Mouse (Mus musculus): Measurements from ENCODE around the gene E2f6. TPM values are rescaled to one million over a fixed set of nuclear protein-coding genes. Genes with fewer than 3 reads are reported as not detected.
A peak's percentile ranks its signal among the peaks of the same experiment; 100 is the strongest.

The E2f6 gene
- total and polyA plus RNA-seq, 3 experiments = 46.7 to 84.1 (median 79.1) TPM

DNA sequence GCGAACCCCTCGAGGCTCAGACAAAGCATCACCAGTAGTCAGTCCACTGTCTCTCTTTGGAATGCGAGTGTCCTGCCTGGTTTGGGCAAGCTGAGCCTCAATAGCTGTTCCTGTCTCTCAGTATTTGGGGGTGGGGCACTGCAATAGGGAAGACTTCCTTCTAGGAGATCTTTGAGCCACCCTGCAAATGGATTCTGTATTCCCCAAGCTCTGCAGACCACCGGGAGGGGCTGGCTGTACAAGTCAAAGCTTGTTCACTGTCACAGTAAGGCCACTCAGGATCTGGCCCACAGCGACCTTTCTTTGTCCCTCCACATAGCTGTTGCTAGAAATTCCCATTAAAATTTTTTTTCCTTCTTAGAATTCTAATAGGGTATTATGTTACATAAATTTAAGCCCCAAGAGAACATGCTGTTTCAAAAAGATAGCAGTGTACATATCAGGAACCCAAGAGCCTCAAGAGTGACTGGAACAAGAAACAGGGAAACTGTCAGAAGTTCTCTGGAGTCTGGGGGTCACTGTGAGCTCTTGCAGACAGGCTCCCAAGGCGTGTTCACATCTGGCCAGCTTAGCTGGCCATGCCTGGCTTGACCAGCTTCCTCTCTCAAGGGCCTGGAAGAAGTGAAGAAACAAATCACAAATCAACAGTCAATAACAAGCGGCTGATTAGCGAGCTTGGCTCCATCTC, 58.5 kb downstream of the E2f6 start:
- WGBS = 54% methylated on average over 8 of the region's 8 CpGs
- H3K9ac ChIP-seq (ENCODE audit: low read depth, low read length) = no peak overlapping the region
- no peak overlapping the region for H3K4me3 ChIP-seq
- DNase-seq = no peak
- H3K27me3 ChIP-seq (ENCODE audit: control insufficient read depth, insufficient read depth, low read length) = no peaks in the 10 kb centered on the region
- TF ChIP-seq POLR2A (IDR thresholded peaks at IDR 0.05; ENCODE audit: insufficient read depth, low read depth, low read length) (no peak), EP300 (IDR thresholded peaks at IDR 0.05; ENCODE audit: insufficient read depth, low read depth, low read length) (no peak), CTCF (IDR thresholded peaks at IDR 0.05) (no peak)
- peaks cover 30% of the 10 kb centered on the region for H3K4me1 ChIP-seq (ENCODE audit: control insufficient read depth, insufficient read depth, low read length)
- no peaks in the 10 kb centered on the region for H3K36me3 ChIP-seq (ENCODE audit: control insufficient read depth, insufficient read depth, low read length)
- intact Hi-C loops (cut with DNase I) = no loop called here
- peak overlapping the region; percentile 88 for H3K27ac ChIP-seq
- H3K79me2 ChIP-seq (replicated peaks; ENCODE audit: control insufficient read depth, insufficient read depth, low read length) = no peaks in the 10 kb centered on the region

- TF ChIP-seq CTCF (IDR thresholded peaks at IDR 0.05) (no peak), EP300 (IDR thresholded peaks at IDR 0.05; ENCODE audit: insufficient read depth, low read depth, low read length) (no peak), POLR2A (IDR thresholded peaks at IDR 0.05; ENCODE audit: insufficient read depth, low read depth, low read length) (no peak)
- Histone ChIP-seq H3K9ac (ENCODE audit: low read depth, low read length) (no peak overlapping the region), H3K36me3 (ENCODE audit: control insufficient read depth, insufficient read depth, low read length) (no peaks in the 10 kb centered on the region), H3K4me1 (ENCODE audit: control insufficient read depth, insufficient read depth, low read length) (peaks cover 34% of the 10 kb centered on the region), H3K27me3 (ENCODE audit: control insufficient read depth, insufficient read depth, low read length) (no peaks in the 10 kb centered on the region), H3K4me3 (no peak overlapping the region), H3K27ac (peak overlapping the region; percentile 88), H3K79me2 (replicated peaks; ENCODE audit: control insufficient read depth, insufficient read depth, low read length) (no peaks in the 10 kb centered on the region)
- DNase-seq = no peak
- intact Hi-C loops (cut with DNase I) = loop anchor here (2.0 kb wide), 2 partner anchors 15 to 27 kb away; no protein-coding TSS in a partner anchor
- 26% methylated on average over 9 of the region's 9 CpGs for WGBS
Observed at GRCm38 (mm10) chr12:16869870-16870404, 59.2 kb downstream of the E2f6 start.

DNA sequence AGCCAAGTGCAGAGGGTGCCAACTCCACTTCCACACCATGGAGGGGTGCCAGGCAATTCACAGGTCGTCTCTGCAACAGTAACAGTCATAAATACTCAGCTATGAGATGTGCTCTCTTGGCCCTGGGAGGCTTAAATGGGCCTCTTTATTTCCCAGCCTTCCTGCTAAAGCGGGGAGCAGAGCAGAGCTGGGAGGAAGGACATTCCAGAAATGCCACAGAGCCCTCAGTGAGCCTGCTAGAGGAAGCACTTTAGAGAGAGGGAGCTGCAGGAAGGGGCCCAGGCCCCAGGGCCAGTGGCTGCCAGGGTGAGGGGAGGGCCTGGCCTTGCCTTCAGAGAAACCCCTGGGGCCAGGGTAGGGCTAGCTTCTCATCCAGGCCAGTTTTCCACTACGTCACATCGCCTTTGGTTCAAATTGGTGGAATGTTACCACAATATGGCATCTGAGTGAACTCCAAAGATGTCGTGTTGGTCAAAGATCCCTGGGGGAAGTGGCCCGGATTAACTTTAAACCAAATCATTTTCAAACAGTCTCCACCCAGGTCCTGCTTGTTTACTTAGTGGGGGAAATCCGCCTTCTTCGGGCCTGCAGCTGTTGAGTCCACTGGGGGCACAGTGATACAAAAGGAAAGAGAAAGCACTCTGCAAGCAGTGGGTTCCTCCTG, 59.8 kb downstream of the E2f6 start:
- no peaks in the 10 kb centered on the region for H3K36me3 ChIP-seq (ENCODE audit: control insufficient read depth, insufficient read depth, low read length)
- no peaks in the 10 kb centered on the region for H3K27me3 ChIP-seq (ENCODE audit: control insufficient read depth, insufficient read depth, low read length)
- H3K4me3 ChIP-seq = no peak overlapping the region
- peak overlapping the region; percentile 88 for H3K27ac ChIP-seq
- DNase-seq = peak; percentile 79 to 84
- peaks cover 36% of the 10 kb centered on the region for H3K4me1 ChIP-seq (ENCODE audit: control insufficient read depth, insufficient read depth, low read length)
- intact Hi-C loops (cut with DNase I) = loop anchor here (2.0 kb wide), 2 partner anchors 16 to 28 kb away; no protein-coding TSS in a partner anchor
- no peaks in the 10 kb centered on the region for H3K79me2 ChIP-seq (replicated peaks; ENCODE audit: control insufficient read depth, insufficient read depth, low read length)
- 27% methylated on average over 8 of the region's 8 CpGs for whole genome bisulfite sequencing
- H3K9ac ChIP-seq (ENCODE audit: low read depth, low read length) = 0 out of 2 replicates have a peak overlapping the region, but pooled peaks have one; percentile 2
- TF ChIP-seq POLR2A (IDR thresholded peaks at IDR 0.05; ENCODE audit: insufficient read depth, low read depth, low read length) (no peak), EP300 (IDR thresholded peaks at IDR 0.05; ENCODE audit: insufficient read depth, low read depth, low read length) (peak; percentile 31; the same call in 1 of the 2 replicates), CTCF (IDR thresholded peaks at IDR 0.05) (0 out of 2 replicates have a peak, but pooled peaks have one; percentile 16)

DNA sequence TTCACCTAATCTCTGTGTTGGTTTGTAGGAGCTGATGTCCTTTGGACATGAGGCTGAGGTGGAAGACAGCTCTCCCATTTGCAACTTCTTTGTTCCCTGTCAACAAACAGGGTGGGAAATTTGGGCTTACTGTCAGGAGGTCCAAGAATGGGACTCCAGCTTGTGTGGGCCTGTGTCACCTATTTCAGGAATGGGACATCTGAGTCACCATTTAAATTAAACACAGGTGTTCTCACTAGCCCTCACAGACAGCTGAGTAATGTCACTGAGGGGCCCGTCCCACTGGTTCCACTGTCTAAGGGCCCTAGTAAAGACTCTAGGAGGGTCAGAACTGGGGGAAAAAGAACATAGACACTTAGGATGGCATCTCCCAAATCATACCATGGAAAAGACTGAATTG, 61.2 kb downstream of the E2f6 start:
- H3K27ac ChIP-seq = no peak overlapping the region
- DNase-seq = no peak
- H3K36me3 ChIP-seq (ENCODE audit: control insufficient read depth, insufficient read depth, low read length) = no peaks in the 10 kb centered on the region
- H3K4me1 ChIP-seq (ENCODE audit: control insufficient read depth, insufficient read depth, low read length) = peaks cover 36% of the 10 kb centered on the region
- no peak overlapping the region for H3K4me3 ChIP-seq
- intact Hi-C loops (cut with DNase I) = no loop called here
- no peak overlapping the region for H3K9ac ChIP-seq (ENCODE audit: low read depth, low read length)
- H3K79me2 ChIP-seq (replicated peaks; ENCODE audit: control insufficient read depth, insufficient read depth, low read length) = no peaks in the 10 kb centered on the region
- 97% methylated on average over 1 of the region's 1 CpGs for WGBS
- H3K27me3 ChIP-seq (ENCODE audit: control insufficient read depth, insufficient read depth, low read length) = no peaks in the 10 kb centered on the region
- TF ChIP-seq EP300 (IDR thresholded peaks at IDR 0.05; ENCODE audit: insufficient read depth, low read depth, low read length) (no peak), CTCF (IDR thresholded peaks at IDR 0.05) (no peak)

DNA sequence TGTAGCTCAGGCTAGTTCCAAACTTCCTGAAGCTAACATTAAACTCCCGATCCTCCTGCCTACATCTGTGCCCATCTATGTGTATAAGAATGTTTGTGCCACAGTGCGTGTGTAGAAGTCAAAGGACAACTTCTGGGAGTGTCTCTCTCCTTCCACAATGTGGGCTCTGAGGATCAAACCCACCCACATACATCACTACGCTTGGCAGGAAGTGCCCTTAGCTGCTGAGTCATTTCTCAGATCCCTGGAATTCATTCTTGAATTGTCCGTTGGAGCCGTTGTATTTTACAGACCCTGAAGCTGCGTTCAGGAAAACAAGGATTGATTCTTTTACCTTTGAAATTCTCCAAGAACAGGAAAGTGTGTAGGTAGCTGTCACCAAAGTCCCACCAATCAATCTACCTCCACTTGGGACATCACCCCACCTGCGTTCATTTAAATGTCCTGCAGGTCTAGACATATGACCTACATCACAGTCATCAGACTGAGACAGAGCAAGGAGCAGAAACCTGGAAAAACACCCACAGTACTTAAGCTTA, 62.2 kb downstream of the E2f6 start:
- Histone ChIP-seq H3K4me1 (ENCODE audit: control insufficient read depth, insufficient read depth, low read length) (peaks cover 40% of the 10 kb centered on the region), H3K4me3 (no peak overlapping the region), H3K9ac (ENCODE audit: low read depth, low read length) (no peak overlapping the region), H3K27me3 (ENCODE audit: control insufficient read depth, insufficient read depth, low read length) (no peaks in the 10 kb centered on the region), H3K27ac (peak overlapping the region; percentile 9; the same call in 1 of the 2 replicates), H3K36me3 (ENCODE audit: control insufficient read depth, insufficient read depth, low read length) (no peaks in the 10 kb centered on the region), H3K79me2 (replicated peaks; ENCODE audit: control insufficient read depth, insufficient read depth, low read length) (no peaks in the 10 kb centered on the region)
- DNase-seq = no peak
- 52% methylated on average over 7 of the region's 7 CpGs for WGBS
- TF ChIP-seq EP300 (IDR thresholded peaks at IDR 0.05; ENCODE audit: insufficient read depth, low read depth, low read length) = no peak
- intact Hi-C loops (cut with DNase I) = no loop called here

All from heart, adult 2 months (tissue).